Comparison of ENCODE assay signal across 13 mouse cellular contexts in genomic region chr1:171137486-171138155, GRCm38 (mm10). TPM values are rescaled to one million over a fixed set of nuclear protein-coding genes. Genes with fewer than 3 reads are reported as not detected.
"Had no signal": no experiment of that assay in that cellular context is flagged by ENCODE, and none has a peak within 500 bp of the region (broad histone marks: within the 10 kb centered on the region; RNA-seq: fewer than 3 reads in every experiment).

No protein-coding gene starts in this region.

RNA-seq across cellular contexts. Expression of gene Mpz, which starts 12.9 kb away (rescaled TPM):
- total RNA-seq: left cerebral cortex, postnatal 10 days; left cerebral cortex, postnatal 14 days; left cerebral cortex, postnatal 25 days; left cerebral cortex, postnatal 36 days; left cerebral cortex, postnatal 4 days; megakaryocyte progenitor cell, adult 5-6 weeks; megakaryocyte, adult 5-6 weeks; megakaryocyte-erythroid progenitor cell, adult 5-6 weeks; monocyte, adult 5-6 weeks had no signal
- polyA plus RNA-seq: liver, embryonic 11.5 days; liver, embryonic 13.5 days; liver, embryonic 15.5 days; macrophage had no signal
